Mouse (Mus musculus) Patski (cell line): ENCODE data around the gene Dhrs2. TPM values are rescaled to one million over a fixed set of nuclear protein-coding genes. Genes with fewer than 3 reads are reported as not detected.

Experiments
- ATAC-seq: fragments of 100-300 bp; one replicate; pipeline ENCODE4 v1.8.0; 2021
- CTCF ChIA-PET: fragments of 350-600 bp; sonication (Branson Sonifier 250); formaldehyde crosslinking; loops from one replicate; lab custom pipeline; 2022; ENCODE audit warnings: inconsistent platforms; lab: Charles Lee
- POLR2A ChIA-PET: fragments of 350-600 bp; sonication (Branson Sonifier 250); formaldehyde crosslinking; loops from one replicate; lab custom pipeline; 2022; ENCODE audit warnings: antibody characterized with exemption, inconsistent platforms; lab: Charles Lee
- DNase-seq: peaks from one replicate; pipeline ENCODE4 v3.0.0-alpha.2; 2011; ENCODE audit warnings: low read depth, low spot score
- H3K27me3 ChIP-seq: fragments of 371-371 bp; one replicate; pipeline ENCODE4 v1.5.1; 2021
- CTCF ChIP-seq: fragments of 100-300 bp; IDR thresholded peaks from one replicate; pipeline ENCODE4 v1.5.1; 2021
- in situ Hi-C: fragments of 300-500 bp; cut with MboI; formaldehyde crosslinking; loops from 3 replicates; pipeline ENCODE4 v1.11.1; 2018; ENCODE audit warnings: low pct_unique_long_range_greater_than_20kb, mixed read lengths
- polyA plus RNA-seq: library from polyadenylated mRNA; unstranded; gene quantifications from one replicate; pipeline ENCODE4 v1.2.3, GENCODE M21; 2021

The Dhrs2 gene
- polyA plus RNA-seq = not detected

- POLR2A ChIA-PET = no interaction called here
- no peak for TF ChIP-seq CTCF
- CTCF ChIA-PET = no interaction called here
- DNase-seq = no peak
- no peak for ATAC-seq
- in situ Hi-C loops = no loop called here
- peaks cover 45% of the 10 kb centered on the region for H3K27me3 ChIP-seq
Measured at GRCm38 (mm10) chr14:55221707-55222106, at the start of gene Dhrs2. Gene Dhrs2 (plus strand): TSS chr14:55222007.

- in situ Hi-C loops = no loop called here
- ATAC-seq = no peak
- ChIA-PET CTCF (no interaction called here), POLR2A (no interaction called here)
- no peak for TF ChIP-seq CTCF
- H3K27me3 ChIP-seq = peaks cover 25% of the 10 kb centered on the region
- no peak for DNase-seq
Measured at GRCm38 (mm10) chr14:55174164-55174563, 47.6 kb upstream of the Dhrs2 start.

- in situ Hi-C loops = no loop called here
Measured at GRCm38 (mm10) chr14:55177274-55177673, 44.5 kb upstream of the Dhrs2 start.

GRCm38 (mm10) chr14:55180951-55181350 lies 40.9 kb upstream of the Dhrs2 start:
- no peak for TF ChIP-seq CTCF
- no peak for ATAC-seq
- POLR2A ChIA-PET = no interaction called here
- in situ Hi-C loops = no loop called here
- DNase-seq = no peak
- CTCF ChIA-PET = no interaction called here
- H3K27me3 ChIP-seq = peaks cover 24% of the 10 kb centered on the region

More at GRCm38 (mm10) chr14:55177274-55177673, 44.5 kb upstream of the Dhrs2 start:
- ChIA-PET CTCF (interaction anchor here (1.6 kb wide), 1 partner anchor 55 kb away, joined by 5 read pairs; no protein-coding TSS in a partner anchor), POLR2A (no interaction called here)
- TF ChIP-seq CTCF = no peak
- H3K27me3 ChIP-seq = peaks cover 26% of the 10 kb centered on the region
- no peak for DNase-seq
- no peak for ATAC-seq

- POLR2A ChIA-PET = no interaction called here
Measured at GRCm38 (mm10) chr14:55183231-55183630, 38.6 kb upstream of the Dhrs2 start.

GRCm38 (mm10) chr14:55184640-55185145 lies 37.1 kb upstream of the Dhrs2 start:
- DNase-seq (no peak), ATAC-seq (no peak)
- in situ Hi-C loops = no loop called here
- H3K27me3 ChIP-seq = peaks cover 22% of the 10 kb centered on the region
- ChIA-PET CTCF (no interaction called here), POLR2A (interaction anchor here (1.0 kb wide), 1 partner anchor 24 kb away, joined by 3 read pairs; no protein-coding TSS in a partner anchor)
- no peak for TF ChIP-seq CTCF

More at GRCm38 (mm10) chr14:55183231-55183630, 38.6 kb upstream of the Dhrs2 start:
- CTCF ChIA-PET = no interaction called here
- ATAC-seq (no peak), DNase-seq (no peak)
- TF ChIP-seq CTCF = no peak
- in situ Hi-C loops = no loop called here
- peaks cover 21% of the 10 kb centered on the region for H3K27me3 ChIP-seq

GRCm38 (mm10) chr14:55188491-55188890 lies 33.3 kb upstream of the Dhrs2 start:
- H3K27me3 ChIP-seq = peaks cover 21% of the 10 kb centered on the region
- DNase-seq (no peak), ATAC-seq (no peak)
- TF ChIP-seq CTCF = no peak
- ChIA-PET POLR2A (interaction anchor here (0.6 kb wide), 1 partner anchor 168 kb away, joined by 3 read pairs; no protein-coding TSS in a partner anchor), CTCF (interaction anchor here (1.5 kb wide), 1 partner anchor 9 kb away, joined by 4 read pairs; no protein-coding TSS in a partner anchor)
- in situ Hi-C loops = no loop called here

- CTCF ChIA-PET = interaction anchor here (1.2 to 1.5 kb wide), 2 partner anchors 9 to 13 kb away, joined by 4 read pairs; no protein-coding TSS in a partner anchor
- no peak for TF ChIP-seq CTCF
- no peak for DNase-seq
- in situ Hi-C loops = no loop called here
- POLR2A ChIA-PET = no interaction called here
- ATAC-seq = no peak
- H3K27me3 ChIP-seq = peaks cover 21% of the 10 kb centered on the region
Measured at GRCm38 (mm10) chr14:55189351-55189769, 32.4 kb upstream of the Dhrs2 start.

GRCm38 (mm10) chr14:55193354-55193753 lies 28.5 kb upstream of the Dhrs2 start:
- ChIA-PET POLR2A (no interaction called here), CTCF (no interaction called here)
- no peak for TF ChIP-seq CTCF
- in situ Hi-C loops = no loop called here
- peaks cover 45% of the 10 kb centered on the region for H3K27me3 ChIP-seq
- no peak for DNase-seq
- no peak for ATAC-seq

GRCm38 (mm10) chr14:55193876-55194635 lies 27.8 kb upstream of the Dhrs2 start:
- DNase-seq = no peak
- H3K27me3 ChIP-seq = peaks cover 42% of the 10 kb centered on the region
- no peak for TF ChIP-seq CTCF
- no peak for ATAC-seq
- POLR2A ChIA-PET = no interaction called here
- in situ Hi-C loops = no loop called here
- CTCF ChIA-PET = interaction anchor here (1.0 kb wide), 1 partner anchor 33 kb away, joined by 3 read pairs; no protein-coding TSS in a partner anchor

GRCm38 (mm10) chr14:55194786-55195185 lies 27.0 kb upstream of the Dhrs2 start:
- no peak for DNase-seq
- no peak for TF ChIP-seq CTCF

More at GRCm38 (mm10) chr14:55194786-55195185, 27.0 kb upstream of the Dhrs2 start:
- POLR2A ChIA-PET = no interaction called here
- no peak for ATAC-seq
- in situ Hi-C loops = no loop called here
- H3K27me3 ChIP-seq = peaks cover 40% of the 10 kb centered on the region
- CTCF ChIA-PET = no interaction called here
